ENCODE assay signal across 8 mouse cellular contexts in the genomic region with DNA sequence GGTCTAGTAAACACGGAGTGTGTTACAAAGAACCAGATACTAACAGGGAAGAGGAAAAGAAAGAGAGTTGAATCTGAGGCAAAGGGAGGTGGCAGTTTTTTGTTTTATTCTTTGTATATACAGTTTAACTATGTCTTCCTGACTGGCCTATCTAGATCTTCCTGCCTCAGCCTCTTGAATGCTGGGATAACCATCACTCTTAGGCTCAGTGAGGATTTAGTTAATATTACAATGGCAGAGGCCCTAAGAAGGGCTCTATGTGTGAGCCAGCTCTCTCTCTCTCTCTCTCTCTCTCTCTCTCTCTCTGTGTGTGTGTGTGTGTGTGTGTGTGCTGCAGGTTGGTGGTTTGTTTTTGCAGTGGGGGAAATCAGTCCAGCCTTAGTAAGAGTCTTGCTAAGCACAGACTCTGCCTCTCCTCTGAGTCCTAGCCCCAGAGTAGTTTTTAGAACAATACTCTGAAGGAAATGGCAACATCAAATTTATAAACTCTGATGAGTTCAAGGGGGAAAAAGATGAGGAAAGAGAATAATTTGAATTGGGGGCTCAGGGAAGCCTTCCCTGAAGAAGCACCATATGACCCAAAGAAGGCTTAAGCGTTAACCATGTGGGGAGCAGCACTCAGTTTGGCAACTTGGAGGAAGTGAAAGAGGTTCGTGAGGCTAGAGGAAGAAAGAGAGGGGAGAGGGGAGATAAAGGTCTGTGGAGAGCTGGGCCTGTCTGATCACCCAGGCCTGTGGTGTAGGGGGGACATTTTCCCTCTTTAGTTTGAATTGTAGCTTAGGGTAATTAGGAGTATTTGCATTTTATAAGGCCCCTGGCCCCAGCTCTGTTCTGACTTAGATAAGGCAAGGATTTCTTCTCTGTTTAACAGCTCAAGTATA. TPM values are rescaled to one million over a fixed set of nuclear protein-coding genes. Genes with fewer than 3 reads are reported as not detected.
A peak's percentile ranks its signal among the peaks of the same experiment; 100 is the strongest.
DNase-seq lines count a peak whose midpoint lies in the region; ATAC-seq and TF ChIP-seq lines count a peak whose summit lies in the region.

No protein-coding gene starts in this region.

- no peak overlapping the region for H3K4me3 ChIP-seq in stomach, embryonic 14.5 days (ENCODE audit: low read depth, low read length)
- no peak overlapping the region for H3K4me3 ChIP-seq in stomach, postnatal 0 days (ENCODE audit: low read depth, low read length)
- peak overlapping the region; percentile 80 for H3K4me3 ChIP-seq in heart, embryonic 15.5 days
- peak overlapping the region; percentile 96 for H3K4me3 ChIP-seq in liver, embryonic 16.5 days (ENCODE audit: low read depth, low read length)
- no peak overlapping the region for H3K4me3 ChIP-seq in cerebellum, adult 2 months (replicated peaks; ENCODE audit: insufficient read depth, low read depth, low read length)

- peaks cover 27% of the 10 kb centered on the region for H3K4me1 ChIP-seq in stomach, embryonic 14.5 days (ENCODE audit: control insufficient read depth, insufficient read depth, low read length)
- peaks cover 7% of the 10 kb centered on the region for H3K4me1 ChIP-seq in stomach, postnatal 0 days (replicated peaks; ENCODE audit: control insufficient read depth, insufficient read depth)
- H3K4me1 ChIP-seq in heart, embryonic 15.5 days (replicated peaks) = peaks cover 39% of the 10 kb centered on the region
- peaks cover 58% of the 10 kb centered on the region for H3K4me1 ChIP-seq in liver, embryonic 16.5 days (ENCODE audit: control insufficient read depth, low read depth, low read length)
- H3K4me1 ChIP-seq in cerebellum, adult 2 months (ENCODE audit: control insufficient read depth, insufficient read depth, low read length) = peaks cover 2% of the 10 kb centered on the region; the same call in 1 of the 2 replicates

- WGBS in stomach, embryonic 14.5 days = 59% methylated on average over 3 of the region's 3 CpGs
- 45% methylated on average over 3 of the region's 3 CpGs for WGBS in stomach, postnatal 0 days
- WGBS in heart, embryonic 15.5 days = 37% methylated on average over 3 of the region's 3 CpGs
- 16% methylated on average over 3 of the region's 3 CpGs for WGBS in liver, embryonic 16.5 days (ENCODE audit: insufficient replicate concordance)
- 44% methylated on average over 3 of the region's 3 CpGs for WGBS in cerebellum, adult 2 months

- no peak for TF ChIP-seq CTCF in stomach, postnatal 0 days (IDR thresholded peaks at IDR 0.05; ENCODE audit: low read depth)
- TF ChIP-seq CTCF in cerebellum, adult 2 months (IDR thresholded peaks at IDR 0.05; ENCODE audit: borderline replicate concordance, insufficient read depth, low read depth, low read length) = no peak

- no peak for DNase-seq in stomach, postnatal 0 days (ENCODE audit: low spot score)
- DNase-seq in thymus, postnatal 36 days = peak; percentile 13 to 19
- DNase-seq in cerebellum, adult 2 months = no peak
- DNase-seq in layer of hippocampus, postnatal 25 days (ENCODE audit: extremely low spot score in 1 of 2, low spot score in 1 of 2) = no peak
- DNase-seq in testis, postnatal 14 days (ENCODE audit: low spot score) = no peak

- no peak for ATAC-seq in stomach, embryonic 14.5 days (ENCODE audit: insufficient number of reproducible peaks, insufficient read depth, low FRiP score, low read depth)
- ATAC-seq in stomach, postnatal 0 days (ENCODE audit: low FRiP score, low TSS enrichment) = no peak
- no peak for ATAC-seq in heart, embryonic 15.5 days (replicated peaks; ENCODE audit: insufficient number of reproducible peaks, insufficient read depth, low FRiP score, low read depth)
- no peak for ATAC-seq in liver, embryonic 16.5 days (ENCODE audit: low read depth)

- no peaks in the 10 kb centered on the region for H3K9me3 ChIP-seq in stomach, embryonic 14.5 days (ENCODE audit: control insufficient read depth, low read depth, low read length)
- no peaks in the 10 kb centered on the region for H3K9me3 ChIP-seq in stomach, postnatal 0 days (ENCODE audit: control insufficient read depth, low read length)
- H3K9me3 ChIP-seq in heart, embryonic 15.5 days (replicated peaks) = no peaks in the 10 kb centered on the region
- no peaks in the 10 kb centered on the region for H3K9me3 ChIP-seq in liver, embryonic 16.5 days (replicated peaks; ENCODE audit: control insufficient read depth, low read length)

- H3K27ac ChIP-seq in stomach, embryonic 14.5 days (ENCODE audit: low read length) = no peak overlapping the region
- no peak overlapping the region for H3K27ac ChIP-seq in stomach, postnatal 0 days (replicated peaks)
- H3K27ac ChIP-seq in heart, embryonic 15.5 days = peak overlapping the region; percentile 3
- H3K27ac ChIP-seq in liver, embryonic 16.5 days (ENCODE audit: low read length) = peak overlapping the region; percentile 91
- H3K27ac ChIP-seq in cerebellum, adult 2 months (ENCODE audit: insufficient read depth, low read length) = no peak overlapping the region

- peak overlapping the region; percentile 94; the same call in 1 of the 2 replicates for H3K4me2 ChIP-seq in stomach, embryonic 14.5 days (replicated peaks; ENCODE audit: low read depth, low read length)
- no peak overlapping the region for H3K4me2 ChIP-seq in stomach, postnatal 0 days (replicated peaks; ENCODE audit: low read depth)
- H3K4me2 ChIP-seq in heart, embryonic 15.5 days = peak overlapping the region; percentile 73
- peak overlapping the region; percentile 95 for H3K4me2 ChIP-seq in liver, embryonic 16.5 days (ENCODE audit: low read depth, low read length)

- TF ChIP-seq POLR2A in cerebellum, adult 2 months (IDR thresholded peaks at IDR 0.05; ENCODE audit: borderline replicate concordance, insufficient read depth, low read length) = no peak

- no peak for TF ChIP-seq EP300 in stomach, postnatal 0 days (optimal IDR thresholded peaks at IDR 0.05)

- H3K36me3 ChIP-seq in stomach, embryonic 14.5 days (ENCODE audit: control insufficient read depth, insufficient read depth, low read length) = no peaks in the 10 kb centered on the region; the same call in 1 of the 2 replicates
- no peaks in the 10 kb centered on the region for H3K36me3 ChIP-seq in stomach, postnatal 0 days (ENCODE audit: control insufficient read depth, insufficient read depth, low read length)
- H3K36me3 ChIP-seq in heart, embryonic 15.5 days = no peaks in the 10 kb centered on the region
- H3K36me3 ChIP-seq in liver, embryonic 16.5 days (ENCODE audit: control insufficient read depth, insufficient read depth) = no peaks in the 10 kb centered on the region

- H3K9ac ChIP-seq in stomach, embryonic 14.5 days (replicated peaks; ENCODE audit: low read depth, low read length) = no peak overlapping the region
- H3K9ac ChIP-seq in stomach, postnatal 0 days (ENCODE audit: low read length) = no peak overlapping the region
- no peak overlapping the region for H3K9ac ChIP-seq in heart, embryonic 15.5 days
- peak overlapping the region; percentile 98 for H3K9ac ChIP-seq in liver, embryonic 16.5 days (ENCODE audit: low read depth, low read length)

- H3K27me3 ChIP-seq in stomach, embryonic 14.5 days (ENCODE audit: control insufficient read depth, insufficient read depth, low read length) = no peaks in the 10 kb centered on the region
- no peaks in the 10 kb centered on the region for H3K27me3 ChIP-seq in stomach, postnatal 0 days (ENCODE audit: control insufficient read depth, insufficient read depth, low read length)
- no peaks in the 10 kb centered on the region for H3K27me3 ChIP-seq in heart, embryonic 15.5 days
- H3K27me3 ChIP-seq in liver, embryonic 16.5 days (ENCODE audit: control insufficient read depth, insufficient read depth, low read depth, low read length) = no peaks in the 10 kb centered on the region
- no peaks in the 10 kb centered on the region for H3K27me3 ChIP-seq in cerebellum, adult 2 months (ENCODE audit: control insufficient read depth, insufficient read depth, low read length)

RNA-seq across cellular contexts. Expression of a gene that starts 2.0 kb away (rescaled TPM):
- polyA plus RNA-seq in stomach, embryonic 14.5 days (2014; fragmentation: Nextera tagmentation; extraction: Ambion mirVana) = 15.2 and 15.4 TPM in 2 replicates
- polyA plus RNA-seq in stomach, postnatal 0 days (2015; fragmentation: Nextera tagmentation; extraction: Ambion mirVana) = 3.0 and 4.6 TPM in 2 replicates
- 8.5 and 9.4 TPM in 2 replicates for polyA plus RNA-seq in heart, embryonic 15.5 days (2015; fragmentation: Nextera tagmentation; extraction: Ambion mirVana)
- 7.1 and 8.1 TPM in 2 replicates for polyA plus RNA-seq in liver, embryonic 16.5 days (2015; fragmentation: Nextera tagmentation; extraction: Ambion mirVana)
- 17.3 and 19.9 TPM in 2 replicates for polyA plus RNA-seq in cerebellum, adult 2 months (2012; rRNA removed)
- total RNA-seq in layer of hippocampus, postnatal 25 days (2021) = 10 to 100 TPM; 20.1 to 20.8 TPM

RNA-seq across cellular contexts. Expression of a gene that starts 47.9 kb away (rescaled TPM):
- 209 and 219 TPM in 2 replicates for polyA plus RNA-seq in stomach, embryonic 14.5 days (2014; fragmentation: Nextera tagmentation; extraction: Ambion mirVana)
- polyA plus RNA-seq in stomach, postnatal 0 days (2015; fragmentation: Nextera tagmentation; extraction: Ambion mirVana) = 167 and 168 TPM in 2 replicates
- polyA plus RNA-seq in heart, embryonic 15.5 days (2015; fragmentation: Nextera tagmentation; extraction: Ambion mirVana) = 129 and 148 TPM in 2 replicates
- polyA plus RNA-seq in liver, embryonic 16.5 days (2015; fragmentation: Nextera tagmentation; extraction: Ambion mirVana) = 98.7 and 99.0 TPM in 2 replicates
- 46.7 and 51.6 TPM in 2 replicates for polyA plus RNA-seq in cerebellum, adult 2 months (2012; rRNA removed)
- 10 to 100 TPM; 54.5 to 58.6 TPM for total RNA-seq in layer of hippocampus, postnatal 25 days (2021)

Comparison
In these comparisons a context has a peak if more than half of its experiments do, and no peak if none do; other contexts are left out.
1. H3K27ac ChIP-seq: peak in heart, embryonic 15.5 days (single experiment) and liver, embryonic 16.5 days (single experiment); none in stomach, embryonic 14.5 days (single experiment), stomach, postnatal 0 days (single experiment) and cerebellum, adult 2 months (single experiment).
2. H3K4me3 ChIP-seq: peak in heart, embryonic 15.5 days (single experiment) and liver, embryonic 16.5 days (single experiment); none in stomach, embryonic 14.5 days (single experiment), stomach, postnatal 0 days (single experiment) and cerebellum, adult 2 months (single experiment).
3. DNase-seq: peak in thymus, postnatal 36 days (2 of 2); none in stomach, postnatal 0 days (single experiment), cerebellum, adult 2 months (0 of 2), layer of hippocampus, postnatal 25 days (0 of 2) and testis, postnatal 14 days (single experiment).